Mouse (Mus musculus): Measurements from ENCODE around the gene Osbpl11.

DNA sequence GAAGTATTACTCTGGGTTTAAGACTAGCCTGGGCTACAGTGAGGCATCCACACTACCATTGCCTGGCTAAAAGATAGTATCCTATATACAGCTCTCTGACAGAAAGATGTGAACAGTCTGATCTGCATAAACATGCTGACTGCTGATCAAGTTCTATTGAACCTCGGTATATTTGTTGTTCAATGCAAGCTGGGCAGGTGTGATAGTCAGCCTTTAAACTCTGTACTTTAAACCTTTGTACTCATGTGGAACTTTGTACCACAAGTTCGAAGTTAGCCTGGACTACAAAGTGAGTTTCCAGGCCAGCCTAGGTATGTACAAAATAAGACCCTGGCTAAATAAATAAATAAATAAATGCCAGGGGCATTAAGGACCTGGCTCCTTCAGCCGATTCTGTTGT is 37.6 kb downstream of the Osbpl11 start:
- TF ChIP-seq POLR2A (IDR thresholded peaks at IDR 0.05; ENCODE audit: borderline replicate concordance, control insufficient read depth, low read depth, low read length) (no peak), CTCF (IDR thresholded peaks at IDR 0.05; ENCODE audit: control insufficient read depth, insufficient read depth, low read length) (no peak)
